Mouse (Mus musculus): ENCODE results near the gene Sowaha.

Gene Sowaha

DNA sequence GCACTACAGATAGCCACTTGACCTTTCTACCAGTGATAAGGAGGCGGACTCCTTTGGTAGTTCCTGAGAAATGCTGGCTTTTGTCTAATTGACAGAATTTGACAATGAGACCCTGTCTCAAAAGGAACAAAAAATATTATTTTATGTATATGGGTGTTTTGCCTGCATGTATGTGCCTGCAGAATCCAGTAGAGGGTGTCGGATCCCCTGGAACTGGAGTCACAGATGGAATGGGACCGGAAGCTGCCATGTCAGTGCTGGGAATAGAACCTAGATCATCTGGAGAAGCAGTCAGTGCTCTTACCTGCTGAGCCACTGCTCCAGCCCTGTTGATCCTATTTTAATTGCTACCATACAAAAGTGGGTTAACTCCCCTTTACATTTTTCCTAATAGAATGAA, 7.4 kb downstream of the Sowaha start:
- peak; percentile 21 for DNase-seq (ENCODE audit: low spot score)

- DNase-seq (ENCODE audit: low spot score), result peak; percentile 98
These were observed 9.9 kb downstream of the Sowaha start, which contains the start of gene Gm9837 for GRCm38 (mm10) chr11:53469968-53470695. TSS of gene Gm9837 (minus strand) at chr11:53470479.

GRCm38 (mm10) chr11:53469294-53469967, 10.6 kb downstream of the Sowaha start:
- no peak for DNase-seq (ENCODE audit: low spot score)

DNA sequence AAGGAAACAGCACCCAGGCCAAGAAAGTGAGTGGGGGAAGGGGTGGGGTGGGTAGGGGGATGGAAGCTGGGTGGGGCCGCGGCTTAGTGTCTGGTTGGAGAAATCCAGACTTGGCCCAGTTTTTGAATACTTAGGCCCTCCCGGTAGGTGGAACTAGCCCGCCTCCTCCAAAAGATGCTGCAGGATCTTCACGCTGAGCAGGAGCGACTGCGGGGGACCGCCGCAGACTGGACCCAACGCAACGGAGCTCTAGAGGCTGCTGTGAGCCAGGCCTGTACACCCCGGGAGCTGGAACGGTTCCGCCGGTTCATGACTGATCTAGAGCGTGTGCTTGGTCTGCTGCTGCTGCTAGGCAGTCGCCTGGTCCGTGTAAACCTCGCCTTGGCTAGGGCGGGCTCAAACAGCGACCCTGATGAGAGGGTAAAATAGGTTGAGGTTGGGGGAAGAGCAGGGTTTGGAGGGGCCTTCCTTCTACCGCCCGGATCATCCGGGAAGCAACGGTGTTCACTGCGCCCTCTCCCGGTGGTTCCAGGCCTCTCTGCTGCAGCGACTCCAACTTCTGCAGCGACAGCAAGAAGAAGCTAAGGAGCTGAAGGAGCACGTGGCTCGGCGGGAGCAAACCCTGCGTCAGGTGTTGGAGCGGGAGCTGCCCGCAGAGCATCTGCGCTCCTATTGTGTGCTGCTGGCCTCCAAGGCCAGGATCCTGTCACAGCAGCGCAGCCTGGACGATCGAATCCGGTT, 13.7 kb downstream of the Sowaha start:
- DNase-seq (ENCODE audit: low spot score), result peak; percentile 91

DNA sequence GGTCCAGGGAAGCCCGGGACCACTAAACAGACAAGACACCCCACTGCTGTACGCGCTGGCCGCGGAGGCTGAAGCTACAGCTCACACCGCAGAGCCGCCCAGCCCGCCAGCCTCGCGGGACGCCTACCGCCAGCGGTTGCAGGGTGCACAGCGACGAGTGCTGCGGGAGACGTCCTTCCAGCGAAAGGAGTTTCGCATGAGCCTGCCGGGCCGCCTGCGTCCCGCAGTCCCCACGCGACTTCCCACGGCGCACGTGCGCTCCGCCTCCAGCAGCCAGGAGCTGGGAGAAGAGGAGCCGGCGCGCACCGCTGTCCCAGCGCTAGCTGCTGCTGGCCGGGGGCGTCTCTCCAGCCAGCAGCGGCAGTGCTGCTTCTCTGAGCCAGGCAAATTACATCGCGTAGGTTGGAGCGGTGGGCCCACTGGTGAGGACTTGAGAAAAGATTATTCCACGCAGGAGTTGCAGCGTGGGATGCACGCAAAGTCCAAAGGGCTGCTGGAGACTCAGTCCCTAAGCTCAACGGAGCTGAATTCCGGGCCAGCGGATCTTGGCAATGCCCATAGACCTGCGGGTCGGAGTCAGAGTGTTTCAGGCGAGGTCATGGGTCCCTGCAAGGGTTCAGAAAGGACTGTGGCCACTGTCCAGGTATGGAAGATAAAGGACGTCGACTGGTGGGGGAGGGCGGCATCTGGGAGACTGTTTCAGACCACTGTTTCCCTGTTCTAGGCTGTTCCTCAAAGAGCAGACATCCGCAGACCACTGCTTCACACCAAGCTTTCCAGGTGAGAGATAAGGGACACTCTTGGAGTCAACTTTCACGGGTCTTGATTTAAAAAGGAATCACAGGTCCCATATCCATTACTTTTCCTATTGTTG, 16.3 kb downstream of the Sowaha start:
- DNase-seq (ENCODE audit: low spot score), result peak; percentile 60

- DNase-seq (ENCODE audit: low spot score), result peak; percentile 14
These were observed 18.3 kb downstream of the Sowaha start for GRCm38 (mm10) chr11:53461727-53462126.

DNA sequence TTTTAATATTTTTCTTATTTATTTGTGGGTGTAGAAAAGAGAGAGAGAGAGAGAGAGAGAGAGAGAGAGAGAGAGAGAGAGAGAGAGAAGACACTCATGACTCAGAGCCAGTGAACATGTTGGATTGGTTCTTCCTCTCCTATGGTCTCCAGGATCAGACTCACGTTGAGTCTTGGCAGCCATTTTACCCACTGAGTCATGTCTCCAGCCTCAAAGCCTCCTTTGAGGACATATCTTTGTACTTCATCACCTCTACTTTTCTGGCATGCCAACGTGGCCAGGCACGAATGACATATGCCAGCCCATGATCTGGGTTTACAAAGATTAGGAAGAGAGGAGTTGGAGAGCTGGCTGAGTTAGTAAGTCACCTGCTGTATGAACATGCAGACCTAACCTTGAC, 19.9 kb downstream of the Sowaha start:
- DNase-seq (ENCODE audit: low spot score), result no peak

DNA sequence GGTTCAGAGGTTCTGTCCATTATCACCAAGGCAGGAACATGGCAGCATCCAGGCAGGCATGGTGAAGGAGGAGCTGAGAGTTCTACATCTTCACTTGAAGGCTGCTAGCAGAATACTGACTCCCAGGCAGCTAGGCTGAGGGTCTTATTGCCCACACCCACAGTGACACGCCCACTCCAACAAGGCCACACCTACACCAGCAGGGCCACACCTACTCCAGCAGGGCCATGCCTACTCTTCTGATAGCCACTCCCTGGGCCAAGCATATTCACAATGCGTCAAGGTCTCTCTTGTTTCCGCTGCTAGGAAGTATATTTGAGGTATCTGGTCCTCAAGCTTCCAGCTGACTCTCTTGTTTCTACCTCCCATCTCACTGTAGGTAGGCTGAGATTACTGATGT, 21.1 kb downstream of the Sowaha start:
- DNase-seq (ENCODE audit: low spot score), result no peak

DNA sequence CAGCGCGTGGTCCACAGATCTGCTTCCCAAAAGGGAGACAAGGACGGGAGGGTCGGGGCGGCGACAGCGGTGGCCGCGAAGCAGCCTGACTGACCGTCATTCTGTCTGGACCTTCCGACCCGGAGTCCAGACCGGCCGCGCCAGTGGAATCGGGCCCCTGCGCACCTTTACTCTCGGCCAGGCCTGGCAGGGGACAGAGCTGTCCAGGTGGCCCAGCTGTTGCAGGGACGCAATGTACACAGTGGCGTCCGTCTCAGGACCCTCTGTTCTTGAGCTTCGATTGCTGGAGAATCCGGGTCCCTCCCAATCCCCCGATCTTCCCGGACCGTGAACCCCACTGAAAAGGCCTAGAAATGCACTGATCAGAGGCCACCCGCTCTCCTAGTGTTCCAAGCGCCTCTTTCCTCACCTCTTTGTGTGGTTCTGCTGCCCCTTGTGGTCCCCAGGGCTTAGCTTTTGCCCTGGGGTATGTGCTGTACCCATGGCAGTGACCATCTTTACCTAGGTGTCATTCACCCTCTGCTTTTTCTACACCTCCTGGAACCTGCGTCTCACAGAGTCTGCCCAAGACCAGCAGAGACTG, 22.6 kb downstream of the Sowaha start:
- peak; percentile 16 for DNase-seq (ENCODE audit: low spot score)

DNA sequence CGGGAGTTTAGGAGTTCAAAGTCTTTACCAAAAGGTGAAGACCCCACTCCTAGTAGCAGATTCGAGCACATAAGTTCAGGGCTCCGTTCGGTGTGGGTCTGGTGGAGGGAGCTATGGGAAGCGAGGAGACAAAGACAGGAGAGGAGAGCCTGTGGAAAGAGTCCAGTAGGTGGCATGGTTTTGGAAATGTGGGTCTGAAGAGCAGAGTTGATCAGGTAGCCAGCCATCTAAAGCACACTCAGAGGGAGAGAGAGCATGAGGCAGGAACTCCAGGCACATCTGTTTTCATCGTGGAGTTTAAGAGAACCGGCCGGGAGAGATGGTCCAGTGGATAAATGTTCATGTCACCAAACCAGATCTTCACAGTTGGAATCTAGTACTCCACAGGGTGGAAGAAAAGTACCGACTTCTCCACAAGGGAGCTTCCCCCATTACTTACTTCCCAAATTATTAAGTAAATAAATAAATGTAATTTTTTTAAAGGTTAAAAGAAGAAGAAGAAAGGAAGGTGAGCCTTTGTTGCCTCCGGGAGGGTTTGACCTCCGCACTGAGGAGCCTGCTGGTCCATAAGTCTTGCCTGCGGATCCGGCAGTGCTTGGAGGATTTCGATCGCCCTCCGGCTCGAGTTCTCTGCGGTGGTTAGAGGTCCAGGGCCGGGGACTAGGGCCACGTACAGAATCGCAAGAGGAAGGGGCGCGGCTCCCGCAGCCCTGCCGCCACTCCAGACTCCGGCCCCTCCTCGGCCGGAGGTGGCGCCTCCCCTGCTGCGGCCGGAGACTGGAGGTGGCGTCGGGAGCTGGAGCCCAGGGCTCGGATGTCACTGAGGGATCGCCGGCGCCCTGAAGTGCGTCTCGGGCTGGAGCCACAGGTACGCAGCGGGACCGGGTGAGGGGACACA, 23.4 kb downstream of the Sowaha start, which contains the start of the genes Gm10447 and Shroom1:
TSS of gene Gm10447 (minus strand) at position 637 of the 898 bp plus-strand sequence.
TSS of gene Shroom1 (plus strand) at position 732 of the 898 bp plus-strand sequence.
- peak; percentile 79 for DNase-seq (ENCODE audit: low spot score)

DNA sequence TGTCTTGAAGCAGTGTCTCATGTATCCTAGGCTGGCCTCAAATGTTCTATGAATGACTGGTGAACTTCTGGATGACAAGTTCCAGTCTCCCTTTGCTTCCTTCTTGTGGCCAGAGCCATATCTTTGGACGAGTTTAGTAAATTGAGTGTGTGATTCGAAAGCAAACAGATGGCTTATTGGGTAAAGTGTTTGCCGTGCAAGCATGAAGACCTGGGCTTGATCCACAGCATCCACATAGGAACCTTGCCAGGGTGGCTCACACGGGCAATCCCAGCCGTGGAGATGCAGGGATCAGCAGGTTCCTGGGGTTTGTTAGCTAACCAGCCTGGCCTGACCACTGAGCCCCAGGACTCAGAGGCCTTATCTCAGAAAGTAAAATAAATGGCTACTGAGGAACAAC, 27.0 kb downstream of the Sowaha start:
- no peak for DNase-seq (ENCODE audit: low spot score)

DNA sequence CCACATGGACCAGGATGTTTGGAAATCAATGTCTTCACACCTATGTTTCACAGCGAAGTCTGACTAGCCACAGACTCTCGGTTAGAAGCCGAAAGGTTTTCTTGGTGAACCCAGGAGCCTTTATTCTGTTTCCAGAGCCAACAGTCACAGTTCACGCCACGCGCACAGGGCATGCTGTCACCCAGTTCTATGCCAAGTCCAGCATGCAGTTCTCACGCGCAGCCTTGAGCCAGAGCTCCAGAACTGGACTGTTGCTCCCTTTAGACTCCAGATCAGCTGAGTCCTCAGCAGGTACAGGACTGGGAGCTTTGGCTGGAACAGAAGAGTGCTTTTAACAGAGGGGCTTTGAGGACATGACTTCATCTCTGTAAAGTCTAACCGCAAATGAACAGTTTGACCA, 27.7 kb downstream of the Sowaha start:
- no peak for DNase-seq (ENCODE audit: low spot score)

GRCm38 (mm10) chr11:53451361-53451760, 28.7 kb downstream of the Sowaha start:
- DNase-seq (ENCODE audit: low spot score), result no peak

GRCm38 (mm10) chr11:53450070-53450705, 29.9 kb downstream of the Sowaha start:
- DNase-seq (ENCODE audit: low spot score), result no peak

DNA sequence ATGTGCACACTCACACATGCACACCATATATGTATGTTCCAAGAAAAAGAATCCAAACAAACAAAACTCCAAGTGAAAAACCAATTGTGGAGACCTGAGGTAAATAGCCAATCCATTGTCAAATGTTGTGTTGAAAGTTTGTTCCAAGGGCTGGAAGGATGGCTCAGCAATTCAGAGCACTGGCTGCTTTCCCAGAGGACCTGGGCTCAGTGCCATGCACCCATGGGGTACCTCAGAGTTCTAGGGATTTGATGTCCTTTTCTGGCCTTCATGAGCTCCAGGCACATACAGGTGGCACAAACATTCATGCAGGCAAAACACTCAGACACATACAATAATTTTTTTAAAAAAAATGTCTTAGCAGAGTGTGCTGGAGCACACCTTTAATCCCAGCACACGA, 31.5 kb downstream of the Sowaha start:
- DNase-seq (ENCODE audit: low spot score), result no peak

DNA sequence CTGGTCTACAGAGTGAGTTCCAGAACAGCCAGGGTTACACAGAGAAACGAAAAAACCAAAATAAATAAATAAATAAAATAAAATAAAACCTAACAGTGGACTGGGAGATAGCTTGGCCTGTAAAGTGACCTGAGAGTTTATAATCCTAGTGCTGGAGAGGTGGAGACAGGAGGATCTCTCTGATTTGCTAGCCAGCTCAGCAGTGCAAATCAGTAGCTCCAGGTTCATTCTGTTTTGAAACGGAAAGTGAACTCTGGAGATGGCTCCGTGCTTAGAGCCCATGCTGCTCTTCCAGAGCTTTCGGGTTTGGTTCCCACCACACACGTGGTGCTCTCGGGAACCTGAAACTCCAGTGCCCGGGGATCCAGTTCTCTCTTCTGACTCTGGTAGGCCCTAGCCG, 32.1 kb downstream of the Sowaha start:
- DNase-seq (ENCODE audit: low spot score), result no peak

DNA sequence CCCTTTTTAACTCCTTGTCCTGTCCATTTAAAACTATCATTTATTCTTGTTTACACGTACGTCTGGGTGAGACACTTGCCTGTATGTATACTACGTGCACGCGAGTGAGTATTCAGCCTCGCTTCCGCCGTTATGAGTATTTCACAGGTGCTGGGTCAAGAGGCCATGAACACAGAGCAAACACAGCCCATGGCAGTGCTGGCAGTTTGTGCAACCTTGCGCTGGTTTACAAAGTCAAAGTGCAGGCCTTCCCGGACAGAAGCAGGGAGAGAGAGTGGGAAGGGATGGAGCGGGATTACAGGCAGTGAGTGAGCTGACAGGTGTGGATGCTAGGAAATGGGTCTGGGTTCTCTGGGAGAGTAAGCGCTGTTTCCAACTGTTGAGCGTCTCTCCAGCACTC, 33.9 kb downstream of the Sowaha start:
- DNase-seq (ENCODE audit: low spot score), result no peak

DNA sequence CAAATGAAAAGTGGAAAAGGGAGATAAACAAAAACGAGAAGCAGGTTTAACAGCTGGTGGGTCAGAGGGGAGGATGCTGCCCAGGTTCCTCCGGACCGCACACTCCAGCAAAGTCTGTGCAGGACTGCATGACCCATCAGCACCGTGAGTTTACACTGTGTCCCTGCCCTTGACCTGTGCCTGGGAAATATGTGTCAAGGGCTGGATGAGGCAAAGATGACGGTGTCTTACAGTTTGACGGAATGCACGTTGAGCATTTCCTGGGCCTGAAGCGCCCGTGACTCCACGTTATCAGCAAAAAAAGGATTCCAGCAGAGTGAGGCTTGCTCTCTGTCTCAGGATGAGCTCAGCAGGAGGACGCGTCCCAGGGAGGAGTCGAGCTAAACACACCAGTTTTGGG, 34.5 kb downstream of the Sowaha start:
- no peak for DNase-seq (ENCODE audit: low spot score)

- peak; percentile 20 for DNase-seq (ENCODE audit: low spot score)
These were observed 36.2 kb downstream of the Sowaha start for GRCm38 (mm10) chr11:53443861-53444260.

GRCm38 (mm10) chr11:53441921-53442320, 38.2 kb downstream of the Sowaha start:
- DNase-seq (ENCODE audit: low spot score), result peak; percentile 18

Data from embryo, embryonic 10 days (tissue).